Mouse (Mus musculus): ENCODE data around the gene Dusp18.

Gene Dusp18

GRCm38 (mm10) chr11:3925916-3926315 is 30.9 kb downstream of the Dusp18 start:
- DNase-seq (ENCODE audit: extremely low read depth, low read depth): no peak

GRCm38 (mm10) chr11:3930019-3930418 is 35.0 kb downstream of the Dusp18 start:
- DNase-seq (ENCODE audit: extremely low read depth, low read depth): no peak

GRCm38 (mm10) chr11:3930931-3931330 is 35.9 kb downstream of the Dusp18 start:
- DNase-seq (ENCODE audit: extremely low read depth, low read depth): no peak

- peak; percentile 76 for DNase-seq (ENCODE audit: extremely low read depth, low read depth)
Measured at GRCm38 (mm10) chr11:3931511-3932211, 36.6 kb downstream of the Dusp18 start, which contains the start of gene Tcn2. Tcn2 (minus strand) TSS chr11:3932159.

DNA sequence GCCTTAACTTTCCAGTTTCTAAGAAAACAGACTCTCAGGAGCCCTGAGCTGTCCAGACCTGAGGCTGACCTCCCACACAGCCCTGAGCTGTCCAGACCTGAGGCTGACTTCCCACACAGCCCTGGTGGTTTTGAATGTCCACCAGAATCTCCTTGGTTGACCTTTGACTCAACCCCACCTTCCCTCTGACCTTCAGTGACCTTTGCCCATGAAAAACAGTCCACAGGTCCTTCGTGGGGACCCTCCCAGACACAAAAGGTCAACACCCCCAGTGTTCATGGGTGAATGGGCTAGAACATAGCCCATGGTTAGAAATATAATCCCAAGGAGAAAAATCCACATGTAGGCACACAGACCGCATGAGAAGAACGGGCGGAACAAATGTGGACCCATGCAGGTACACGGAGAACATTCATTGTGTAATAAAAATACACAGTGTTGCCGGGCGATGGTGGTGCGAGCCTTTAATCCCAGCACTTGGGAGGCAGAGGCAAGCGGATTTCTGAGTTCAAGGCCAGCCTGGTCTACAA is 38.8 kb downstream of the Dusp18 start:
- no peak for DNase-seq (ENCODE audit: extremely low read depth, low read depth)

GRCm38 (mm10) chr11:3935135-3935534 is 40.1 kb downstream of the Dusp18 start:
- DNase-seq (ENCODE audit: extremely low read depth, low read depth): no peak

DNA sequence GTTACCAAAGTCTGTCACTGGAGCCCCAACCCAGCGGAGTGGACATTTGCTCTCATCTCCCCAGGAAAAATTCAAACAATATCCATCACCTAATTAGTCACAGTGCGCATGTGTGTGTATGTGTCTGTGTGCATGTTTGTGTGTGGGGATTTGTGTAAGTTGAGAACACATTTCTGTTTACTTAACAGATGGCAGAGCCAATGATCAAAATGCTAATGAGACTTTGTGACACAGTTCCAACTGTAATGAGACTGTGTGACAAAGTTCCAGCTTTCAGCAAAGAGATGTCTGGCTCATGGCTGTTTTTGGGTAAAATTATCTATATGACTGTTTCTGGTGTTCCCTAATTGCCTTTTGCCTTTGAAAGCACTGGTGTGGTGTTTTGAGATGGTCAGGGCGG is 41.3 kb downstream of the Dusp18 start:
- DNase-seq (ENCODE audit: extremely low read depth, low read depth): no peak

DNA sequence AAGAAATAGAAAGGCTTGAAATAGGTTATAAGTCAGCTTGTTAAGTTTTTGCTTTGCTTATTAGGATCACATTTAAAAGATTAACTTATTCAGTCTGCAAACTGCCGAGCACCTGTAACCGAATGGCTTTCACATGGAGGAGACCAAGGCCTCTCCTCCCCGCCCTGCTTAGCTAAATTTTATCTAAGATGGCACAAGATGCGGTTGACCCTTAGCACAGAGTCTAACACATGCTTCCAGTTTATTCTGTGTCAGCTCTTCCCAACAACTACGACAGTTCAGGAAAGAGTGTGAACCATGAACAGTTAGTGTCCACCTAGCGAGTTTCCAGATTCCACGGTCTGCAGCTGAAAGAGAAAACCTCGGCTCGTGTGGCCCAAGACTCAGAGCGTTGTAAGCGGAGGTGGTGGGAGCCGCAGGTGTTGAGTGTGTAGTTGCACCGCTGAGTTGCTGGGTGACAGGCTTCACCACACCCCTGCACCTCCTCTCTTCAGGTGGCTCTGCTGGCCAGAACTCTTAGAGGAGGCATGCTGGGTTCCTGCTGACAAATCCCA is 42.4 kb downstream of the Dusp18 start:
- DNase-seq (ENCODE audit: extremely low read depth, low read depth): no peak

DNA sequence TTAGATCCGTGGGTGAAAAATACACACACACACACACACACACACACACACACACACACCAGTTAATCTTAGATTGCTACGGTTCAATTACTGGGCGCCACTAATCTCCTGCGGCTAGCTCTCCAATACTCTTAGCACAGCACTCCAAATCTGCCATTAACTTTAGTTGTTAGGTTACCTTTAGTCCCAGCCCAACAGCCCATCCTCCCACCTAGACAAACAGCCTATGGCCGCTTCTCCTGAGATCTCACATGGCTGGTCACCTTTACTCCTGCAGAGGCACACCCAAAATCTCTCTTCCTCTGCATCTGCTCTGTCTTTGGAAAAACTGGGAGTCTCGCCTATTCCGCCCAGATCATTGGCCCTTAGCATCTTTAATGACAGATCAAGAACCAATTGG is 46.3 kb downstream of the Dusp18 start:
- no peak for DNase-seq (ENCODE audit: extremely low read depth, low read depth)

- no peak for DNase-seq (ENCODE audit: extremely low read depth, low read depth)
Measured at GRCm38 (mm10) chr11:3946386-3946785, 51.3 kb downstream of the Dusp18 start.
